Mouse (Mus musculus): ENCODE data around the gene Rcor2. TPM values are rescaled to one million over a fixed set of nuclear protein-coding genes. Genes with fewer than 3 reads are reported as not detected.

Rcor2 gene
- polyA plus RNA-seq (2015; fragmentation: Nextera tagmentation; extraction: Ambion mirVana) = 1.5 TPM in 2 replicates

GRCm38 (mm10) chr19:7267091-7267741, at the start of gene Rcor2:
TSS of gene Rcor2 (plus strand) at chr19:7267325.

DNA sequence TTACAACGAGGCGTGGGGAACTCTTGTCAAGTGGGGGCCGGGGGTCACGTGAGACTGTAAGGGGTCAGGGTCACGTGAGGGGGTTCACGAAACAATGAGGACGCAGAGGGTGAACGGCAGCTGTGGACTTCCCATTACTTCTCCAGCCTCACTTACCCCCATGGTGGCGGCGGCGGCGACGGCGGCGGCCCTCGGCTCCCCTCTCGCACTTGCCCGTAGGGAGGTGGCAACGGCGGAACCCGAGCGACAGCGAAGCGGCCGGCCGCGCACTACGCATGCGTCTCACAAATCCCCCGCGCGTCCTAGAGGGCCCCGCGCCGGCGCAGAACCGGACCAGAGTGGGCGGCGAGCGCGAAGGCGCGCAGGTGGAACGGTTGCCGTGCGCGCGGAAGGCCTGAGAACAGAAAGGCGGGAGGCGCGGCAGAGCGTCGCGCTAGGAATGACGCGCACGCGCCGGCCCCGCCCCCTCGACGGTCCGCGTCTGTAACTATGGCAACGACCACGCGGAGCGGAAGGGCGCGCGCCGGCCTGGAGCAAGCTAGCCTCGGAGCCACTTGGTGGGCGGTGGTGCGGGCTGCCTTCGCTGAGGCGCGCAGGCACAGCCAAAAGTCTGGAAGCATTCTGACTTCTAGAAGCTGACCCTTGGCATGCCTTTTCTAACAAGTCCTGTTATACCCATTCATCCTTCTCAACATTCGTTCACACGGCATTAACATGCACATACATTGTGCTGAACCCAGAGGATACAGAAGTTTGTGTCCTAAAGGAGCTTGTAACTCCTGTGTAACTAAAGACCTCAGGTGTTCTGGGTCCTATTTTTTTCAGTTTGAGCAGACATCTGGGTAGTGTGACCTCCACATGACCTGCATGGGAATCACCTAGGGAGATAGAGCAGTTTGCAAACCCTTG, 26.1 kb upstream of the Rcor2 start, which contains the start of gene Naa40:
Gene Naa40 (minus strand): TSS at position 402 of the 909 bp plus-strand sequence.

Other genes starting within 250 kb of the Rcor2 start
- gene Fermt3, start 247.9 kb upstream of the Rcor2 start, polyA plus RNA-seq (2015; fragmentation: Nextera tagmentation; extraction: Ambion mirVana) = 123 and 124 TPM in 2 replicates
- 72.5 and 74.9 TPM in 2 replicates for gene Stip1, start 227.4 kb upstream of the Rcor2 start, polyA plus RNA-seq (2015; fragmentation: Nextera tagmentation; extraction: Ambion mirVana)
- 7.3 and 8.6 TPM in 2 replicates for gene Macrod1, start 210.5 kb upstream of the Rcor2 start, polyA plus RNA-seq (2015; fragmentation: Nextera tagmentation; extraction: Ambion mirVana)
- gene Flrt1, start 161.6 kb upstream of the Rcor2 start, polyA plus RNA-seq (2015; fragmentation: Nextera tagmentation; extraction: Ambion mirVana) = 0.24 and 0.40 TPM in 2 replicates
- gene Otub1, start 61.0 kb upstream of the Rcor2 start, polyA plus RNA-seq (2015; fragmentation: Nextera tagmentation; extraction: Ambion mirVana) = 72.8 and 81.2 TPM in 2 replicates
- 818 and 869 TPM in 2 replicates for gene Cox8a, start 49.7 kb upstream of the Rcor2 start, polyA plus RNA-seq (2015; fragmentation: Nextera tagmentation; extraction: Ambion mirVana)
- 32.8 and 34.8 TPM in 2 replicates for gene Naa40, start 26.1 kb upstream of the Rcor2 start, polyA plus RNA-seq (2015; fragmentation: Nextera tagmentation; extraction: Ambion mirVana)
- 25.2 and 32.3 TPM in 2 replicates for gene Mark2, start 74.5 kb downstream of the Rcor2 start, polyA plus RNA-seq (2015; fragmentation: Nextera tagmentation; extraction: Ambion mirVana)
- gene Spindoc, start 115.7 kb downstream of the Rcor2 start, polyA plus RNA-seq (2015; fragmentation: Nextera tagmentation; extraction: Ambion mirVana) = 7.6 and 10.6 TPM in 2 replicates
- 2.4 and 3.1 TPM in 2 replicates for gene 2700081O15Rik, start 150.3 kb downstream of the Rcor2 start, polyA plus RNA-seq (2015; fragmentation: Nextera tagmentation; extraction: Ambion mirVana)
- 70.4 and 79.1 TPM in 2 replicates for gene Rtn3, start 216.0 kb downstream of the Rcor2 start, polyA plus RNA-seq (2015; fragmentation: Nextera tagmentation; extraction: Ambion mirVana)
- 13.7 and 14.1 TPM in 2 replicates for gene Atl3, start 226.7 kb downstream of the Rcor2 start, polyA plus RNA-seq (2015; fragmentation: Nextera tagmentation; extraction: Ambion mirVana)

All from spleen, postnatal 0 days (tissue).